Mouse (Mus musculus) heart, embryonic 13.5 days (tissue): ENCODE measurements at regions not wholly inside any gene's neighbourhood (a gene's known extent, or its start where the extent isn't known, plus 50 kb on each side); places are given as distances from the start of the nearest gene placed in this dataset.

Experiments used
- ATAC-seq: fragments of 200-750 bp; cut with Nextera tagmentation; 2 replicates; pipeline ENCODE4 v1.8.0; 2017; ENCODE audit warnings: moderate TSS enrichment; ENCODE audit not compliant: insufficient number of reproducible peaks, low FRiP score, low TSS enrichment; ENCODE audit errors: extremely low read depth
- H3K27ac ChIP-seq: fragments of 300-500 bp; sonication (generic); replicated peaks from 2 replicates; pipeline ENCODE4 v1.5.1; 2015; ENCODE audit warnings: moderate library complexity, mild to moderate bottlenecking, inconsistent platforms
- H3K27me3 ChIP-seq: fragments of 300-500 bp; sonication (generic); replicated peaks from 2 replicates; pipeline ENCODE4 v1.6.1; 2015; ENCODE audit warnings: mild to moderate bottlenecking, inconsistent platforms
- H3K36me3 ChIP-seq: fragments of 300-500 bp; sonication (generic); 2 replicates; pipeline ENCODE4 v1.6.1; 2015; ENCODE audit warnings: mild to moderate bottlenecking, inconsistent platforms
- H3K4me1 ChIP-seq: fragments of 300-500 bp; sonication (generic); 2 replicates; pipeline ENCODE4 v1.6.1; 2015; ENCODE audit warnings: inconsistent platforms
- H3K4me2 ChIP-seq: fragments of 300-500 bp; sonication (generic); 2 replicates; pipeline ENCODE4 v1.6.1; 2015; ENCODE audit warnings: inconsistent platforms, mild to moderate bottlenecking, moderate library complexity
- H3K4me3 ChIP-seq: fragments of 300-500 bp; sonication (generic); 2 replicates; pipeline ENCODE4 v1.5.1; 2015; ENCODE audit warnings: moderate library complexity, mild to moderate bottlenecking, inconsistent platforms
- H3K9ac ChIP-seq: fragments of 300-500 bp; sonication (generic); 2 replicates; pipeline ENCODE4 v1.6.1; 2015; ENCODE audit warnings: inconsistent platforms, mild to moderate bottlenecking, moderate library complexity
- H3K9me3 ChIP-seq: fragments of 300-500 bp; sonication (generic); 2 replicates; pipeline ENCODE4 v1.6.1; 2016; ENCODE audit warnings: inconsistent platforms
- WGBS: fragments of 180-500 bp; shearing (Covaris S2); methylation state at CpG from one replicate; pipeline ENCODE4 v1.1.7; 2015; ENCODE audit warnings: mixed read lengths; 5-methylcytosine and 5-hydroxymethylcytosine counted together

DNA sequence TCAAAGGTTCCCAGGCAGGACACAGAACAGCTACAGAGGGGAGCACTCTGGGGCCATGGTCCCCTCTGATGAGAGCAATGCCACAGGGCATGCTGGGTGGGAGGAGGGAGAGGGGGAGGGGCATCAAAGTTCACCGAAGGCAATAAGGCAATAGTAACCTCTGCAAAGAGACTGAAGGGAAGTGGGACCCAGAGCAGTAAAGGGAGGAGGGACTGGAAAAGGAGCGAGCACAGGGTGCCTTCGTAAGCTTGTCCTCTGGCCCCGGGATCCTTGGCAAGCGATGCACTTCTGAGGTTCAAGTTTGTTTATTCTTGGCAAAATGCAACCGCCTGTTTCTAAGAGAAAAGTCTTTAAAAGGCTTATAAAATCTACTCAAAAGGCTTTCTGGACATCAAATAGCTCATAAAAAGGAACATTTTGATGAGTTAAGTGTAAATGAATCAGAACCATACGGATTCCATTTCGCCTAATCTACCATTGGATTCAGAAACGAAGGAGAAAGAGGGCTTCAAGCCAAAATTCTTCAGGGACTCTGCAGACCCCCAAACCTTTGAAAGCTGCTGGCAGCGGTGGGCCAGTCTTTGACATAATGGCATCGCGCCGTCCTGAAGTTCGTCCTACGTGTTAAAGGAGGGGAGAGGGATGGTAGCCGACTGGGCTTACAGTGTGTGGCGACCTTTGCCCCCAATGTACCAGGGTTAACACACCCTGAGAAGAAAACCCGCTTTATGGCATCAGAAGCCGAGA is 151.8 kb upstream of the Tbx3 start:
- H3K4me2 ChIP-seq, result no peak overlapping the region
- WGBS, result 80% methylated on average over 19 of the region's 19 CpGs
- ATAC-seq, result no peak
- no peak overlapping the region for H3K27ac ChIP-seq
- peaks cover 17% of the 10 kb centered on the region for H3K27me3 ChIP-seq
- H3K9ac ChIP-seq, result no peak overlapping the region
- H3K36me3 ChIP-seq, result no peaks in the 10 kb centered on the region
- H3K4me3 ChIP-seq, result no peak overlapping the region
- H3K9me3 ChIP-seq, result no peaks in the 10 kb centered on the region
- 0 out of 2 replicates have a peak, but pooled peaks cover 6% of the 10 kb centered on the region for H3K4me1 ChIP-seq

DNA sequence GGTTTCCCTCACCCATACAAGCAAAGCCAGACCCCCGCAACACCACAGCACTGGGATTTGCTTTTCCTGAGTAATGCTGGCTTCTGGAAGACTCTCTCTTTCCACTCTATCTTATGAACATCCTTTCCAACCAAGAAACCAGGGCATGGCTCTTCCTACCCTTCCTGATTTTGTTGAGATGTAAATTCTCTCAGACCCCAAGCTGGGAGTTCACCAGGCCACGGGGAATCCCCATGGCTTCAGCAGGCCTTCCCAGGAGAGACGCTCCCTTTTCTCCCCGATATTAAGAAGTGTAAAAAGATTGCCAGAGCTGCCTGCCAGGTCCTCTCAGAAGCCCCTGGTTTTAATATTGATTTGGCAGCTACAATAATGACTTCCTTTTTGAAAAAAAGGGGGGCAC is 146.3 kb upstream of the Tbx3 start:
- no peak overlapping the region for H3K27ac ChIP-seq
- H3K4me3 ChIP-seq, result no peak overlapping the region
- 46% methylated on average over 4 of the region's 4 CpGs for WGBS
- H3K36me3 ChIP-seq, result no peaks in the 10 kb centered on the region
- H3K4me1 ChIP-seq, result peaks cover 20% of the 10 kb centered on the region
- no peak for ATAC-seq
- H3K4me2 ChIP-seq, result no peak overlapping the region
- peaks cover 17% of the 10 kb centered on the region for H3K27me3 ChIP-seq
- no peak overlapping the region for H3K9ac ChIP-seq
- H3K9me3 ChIP-seq, result no peaks in the 10 kb centered on the region

- Histone ChIP-seq H3K36me3 (no peaks in the 10 kb centered on the region), H3K4me2 (no peak overlapping the region), H3K27ac (no peak overlapping the region), H3K4me1 (peaks cover 20% of the 10 kb centered on the region), H3K9me3 (no peaks in the 10 kb centered on the region), H3K27me3 (peaks cover 22% of the 10 kb centered on the region), H3K9ac (no peak overlapping the region), H3K4me3 (no peak overlapping the region)
- 60% methylated on average over 5 of the region's 5 CpGs for WGBS
- ATAC-seq, result no peak
Measured at GRCm38 (mm10) chr5:119525960-119526359, 144.5 kb upstream of the Tbx3 start.

- WGBS, result 60% methylated on average over 8 of the region's 8 CpGs
- ATAC-seq, result no peak
Measured at GRCm38 (mm10) chr5:119530009-119530408, 140.5 kb upstream of the Tbx3 start.

GRCm38 (mm10) chr5:119534946-119535345 is 135.5 kb upstream of the Tbx3 start:
- Histone ChIP-seq H3K27me3 (peaks cover 6% of the 10 kb centered on the region), H3K9ac (no peak overlapping the region), H3K9me3 (no peaks in the 10 kb centered on the region; the same call in 1 of the 2 replicates), H3K4me3 (no peak overlapping the region), H3K27ac (no peak overlapping the region), H3K4me2 (no peak overlapping the region), H3K36me3 (no peaks in the 10 kb centered on the region), H3K4me1 (no peaks in the 10 kb centered on the region)
- ATAC-seq, result no peak
- 82% methylated on average over 5 of the region's 5 CpGs for WGBS

More at GRCm38 (mm10) chr5:119530009-119530408, 140.5 kb upstream of the Tbx3 start:
- Histone ChIP-seq H3K36me3 (no peaks in the 10 kb centered on the region), H3K4me3 (no peak overlapping the region), H3K4me1 (peaks cover 6% of the 10 kb centered on the region), H3K27ac (no peak overlapping the region), H3K9me3 (no peaks in the 10 kb centered on the region), H3K9ac (no peak overlapping the region), H3K27me3 (peaks cover 6% of the 10 kb centered on the region; the same call in 1 of the 2 replicates), H3K4me2 (no peak overlapping the region)

- Histone ChIP-seq H3K9me3 (no peaks in the 10 kb centered on the region), H3K4me1 (no peaks in the 10 kb centered on the region; the same call in 1 of the 2 replicates), H3K4me3 (no peak overlapping the region), H3K36me3 (no peaks in the 10 kb centered on the region), H3K9ac (no peak overlapping the region), H3K4me2 (no peak overlapping the region), H3K27me3 (peaks cover 25% of the 10 kb centered on the region), H3K27ac (no peak overlapping the region)
- ATAC-seq, result no peak
- WGBS, result 79% methylated on average over 11 of the region's 11 CpGs
Measured at GRCm38 (mm10) chr5:119542836-119543235, 127.6 kb upstream of the Tbx3 start.

- Histone ChIP-seq H3K9me3 (no peaks in the 10 kb centered on the region), H3K27me3 (peaks cover 34% of the 10 kb centered on the region), H3K4me2 (no peak overlapping the region), H3K9ac (no peak overlapping the region), H3K36me3 (no peaks in the 10 kb centered on the region), H3K27ac (no peak overlapping the region), H3K4me1 (no peaks in the 10 kb centered on the region; the same call in 1 of the 2 replicates), H3K4me3 (no peak overlapping the region)
- 85% methylated on average over 6 of the region's 6 CpGs for WGBS
- ATAC-seq, result no peak
Measured at GRCm38 (mm10) chr5:119543716-119544115, 126.8 kb upstream of the Tbx3 start.

- ATAC-seq, result no peak
- Histone ChIP-seq H3K27ac (no peak overlapping the region), H3K4me3 (no peak overlapping the region), H3K9me3 (no peaks in the 10 kb centered on the region), H3K4me2 (no peak overlapping the region), H3K9ac (no peak overlapping the region), H3K4me1 (no peaks in the 10 kb centered on the region; the same call in 1 of the 2 replicates), H3K36me3 (no peaks in the 10 kb centered on the region), H3K27me3 (peaks cover 38% of the 10 kb centered on the region)
- WGBS, result 41% methylated on average over 11 of the region's 11 CpGs
Measured at GRCm38 (mm10) chr5:119544681-119545080, 125.8 kb upstream of the Tbx3 start.

- Histone ChIP-seq H3K27ac (no peak overlapping the region), H3K9me3 (peaks cover 4% of the 10 kb centered on the region; the same call in 1 of the 2 replicates), H3K9ac (no peak overlapping the region), H3K27me3 (peaks cover 38% of the 10 kb centered on the region), H3K4me2 (no peak overlapping the region), H3K4me3 (no peak overlapping the region), H3K36me3 (no peaks in the 10 kb centered on the region), H3K4me1 (no peaks in the 10 kb centered on the region; the same call in 1 of the 2 replicates)
- WGBS, result 73% methylated on average over 19 of the region's 19 CpGs
- ATAC-seq, result no peak
Measured at GRCm38 (mm10) chr5:119547070-119547469, 123.4 kb upstream of the Tbx3 start.

- H3K4me3 ChIP-seq, result no peak overlapping the region
- no peaks in the 10 kb centered on the region for H3K36me3 ChIP-seq
- H3K27me3 ChIP-seq, result peaks cover 33% of the 10 kb centered on the region
- WGBS, result 52% methylated on average over 6 of the region's 6 CpGs
- no peak for ATAC-seq
- H3K9me3 ChIP-seq, result peaks cover 11% of the 10 kb centered on the region; the same call in 1 of the 2 replicates
- H3K9ac ChIP-seq, result no peak overlapping the region
- no peak overlapping the region for H3K4me2 ChIP-seq
- H3K4me1 ChIP-seq, result no peaks in the 10 kb centered on the region
- no peak overlapping the region for H3K27ac ChIP-seq
Measured at GRCm38 (mm10) chr5:119550916-119551315, 119.6 kb upstream of the Tbx3 start.

DNA sequence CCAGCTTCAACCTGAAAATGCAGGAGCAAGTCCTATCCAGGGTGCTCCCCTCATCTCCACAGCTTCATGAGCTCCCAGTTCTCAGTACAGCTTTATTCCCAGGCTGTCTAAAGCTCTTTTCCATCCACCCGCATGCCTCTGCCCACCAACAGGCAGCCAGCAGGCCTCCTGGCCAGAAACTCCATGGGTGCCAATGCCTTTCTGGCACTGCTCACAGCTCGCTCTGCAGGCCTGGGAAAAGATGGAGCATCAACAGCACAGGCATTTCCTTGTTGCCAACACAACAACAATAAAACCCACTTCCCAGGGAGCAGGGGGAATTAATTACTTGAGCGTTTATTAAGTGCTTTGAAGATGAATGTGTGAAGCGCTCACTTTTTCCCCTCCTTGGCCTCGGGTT is 117.0 kb upstream of the Tbx3 start:
- WGBS, result 60% methylated on average over 5 of the region's 5 CpGs
- no peak overlapping the region for H3K9ac ChIP-seq
- no peak for ATAC-seq

DNA sequence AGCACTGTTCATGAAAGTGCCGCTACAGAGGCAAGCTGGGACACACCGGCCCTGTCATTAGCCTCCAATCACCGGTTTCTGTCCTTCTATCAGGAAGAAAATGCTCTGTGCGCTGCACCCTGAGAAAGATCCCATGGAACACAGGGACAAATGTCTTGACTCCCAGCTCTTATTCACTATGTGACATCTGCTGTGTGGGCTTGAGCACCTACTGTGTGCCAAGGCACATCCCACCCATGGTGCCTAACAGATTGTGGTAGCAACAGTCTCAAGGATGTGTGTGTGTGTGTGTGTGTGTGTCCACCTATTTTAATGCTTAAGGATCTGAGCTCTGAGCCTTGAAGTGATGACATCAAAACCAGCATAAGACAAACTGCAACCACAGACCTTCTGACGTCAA is 113.4 kb upstream of the Tbx3 start:
- Histone ChIP-seq H3K9me3 (peaks cover 7% of the 10 kb centered on the region; the same call in 1 of the 2 replicates), H3K27ac (no peak overlapping the region), H3K27me3 (peaks cover 13% of the 10 kb centered on the region; the same call in 1 of the 2 replicates), H3K9ac (no peak overlapping the region), H3K4me3 (no peak overlapping the region), H3K36me3 (no peaks in the 10 kb centered on the region), H3K4me1 (no peaks in the 10 kb centered on the region), H3K4me2 (no peak overlapping the region)
- WGBS, result 69% methylated on average over 5 of the region's 5 CpGs
- ATAC-seq, result no peak

More for the DNA sequence above, 117.0 kb upstream of the Tbx3 start:
- Histone ChIP-seq H3K9me3 (peaks cover 11% of the 10 kb centered on the region; the same call in 1 of the 2 replicates), H3K27ac (no peak overlapping the region), H3K4me2 (no peak overlapping the region), H3K27me3 (peaks cover 14% of the 10 kb centered on the region), H3K4me1 (no peaks in the 10 kb centered on the region), H3K4me3 (no peak overlapping the region), H3K36me3 (no peaks in the 10 kb centered on the region)
